Mouse (Mus musculus): ENCODE measurements at regions not wholly inside any gene's neighbourhood (a gene's known extent, or its start where the extent isn't known, plus 50 kb on each side); places are given as distances from the start of the nearest gene placed in this dataset.

DNA sequence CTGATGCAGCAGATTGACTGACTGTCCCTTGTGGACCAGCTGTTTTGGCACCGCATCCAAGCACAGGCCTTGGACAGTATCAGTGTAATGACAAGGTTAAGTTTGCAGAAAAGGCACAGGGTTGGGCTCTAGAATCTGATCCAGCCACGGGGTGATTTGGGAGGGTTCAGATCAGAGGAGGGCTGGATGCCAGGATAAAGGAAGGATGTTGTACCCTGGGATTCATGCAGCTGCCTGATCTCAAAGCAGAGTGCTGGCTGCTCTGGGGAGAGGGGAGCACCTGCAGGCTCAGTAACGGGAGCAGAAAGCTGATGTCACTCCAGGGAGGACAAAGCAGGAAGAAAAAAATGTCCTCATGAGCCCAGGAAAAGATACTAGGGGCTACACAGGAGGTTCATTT lies 168.0 kb upstream of the Lrig1 start:
- TF ChIP-seq CTCF (IDR thresholded peaks at IDR 0.05; ENCODE audit: extremely low read depth, insufficient read length, insufficient replicate concordance, low read depth, low read length) (no peak), POLR2A (IDR thresholded peaks at IDR 0.05; ENCODE audit: low read depth, low read length) (no peak)

Measured in small intestine, adult 2 months (tissue).